Mouse (Mus musculus) left cerebral cortex, postnatal 36 days (tissue): Measurements from ENCODE around the gene Ipcef1. TPM values are rescaled to one million over a fixed set of nuclear protein-coding genes. Genes with fewer than 3 reads are reported as not detected.

Experiments
- DNase-seq, 2 experiments: peaks; one replicate each; pipeline ENCODE4 v3.0.0; 2021 to 2022; ENCODE audit warnings: low spot score in 2 of 2, mixed read lengths in 1 of 2
- intact Hi-C: fragments of 180-260 bp; cut with DNase I; formaldehyde crosslinking; loops from one replicate; pipeline ENCODE4 v1.15.1; 2025
- total RNA-seq, 2 experiments: library from RNA; stranded (reverse); gene quantifications; 2 replicates each; pipeline ENCODE4 v1.2.3; 2021

The Ipcef1 gene
- 10 to 100 TPM; 87.4 to 88.4 TPM for total RNA-seq

DNA sequence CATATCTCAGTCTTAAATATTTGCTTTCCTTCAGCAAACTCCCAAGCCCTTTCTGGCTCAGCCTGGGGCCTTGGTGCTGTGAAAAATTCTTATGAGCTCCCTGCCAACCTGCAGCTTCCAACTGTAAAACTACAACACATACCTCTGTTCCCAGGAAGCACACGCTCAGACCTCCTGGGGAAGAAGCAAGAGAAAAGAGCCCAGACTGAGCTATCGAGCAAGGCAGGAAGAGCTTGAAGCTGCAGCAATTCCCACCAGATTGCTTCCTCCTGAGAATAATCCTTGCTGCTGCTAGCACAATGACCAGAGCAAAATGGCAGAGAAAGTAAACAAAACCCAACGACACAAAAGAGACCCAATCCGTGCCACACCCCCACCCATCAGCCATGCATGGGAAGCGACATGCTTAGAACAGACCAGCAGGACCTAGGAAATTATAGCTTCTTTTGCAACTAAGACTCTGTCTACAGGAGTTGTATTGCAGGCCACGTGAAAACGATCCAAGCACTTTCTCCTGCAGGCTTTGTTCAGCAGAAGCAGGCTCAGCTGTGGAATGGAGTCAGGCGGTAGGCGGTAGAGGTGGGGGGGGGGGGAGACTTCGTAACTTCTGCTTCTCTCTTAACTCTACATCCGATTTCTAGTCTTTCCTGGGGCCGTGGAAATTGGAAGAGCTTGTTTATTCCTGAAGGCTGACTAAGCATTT is at the start of gene Ipcef1:
TSS of gene Ipcef1 (minus strand) at position 164 of the 703 bp plus-strand sequence.
- intact Hi-C loops = no loop called here

DNA sequence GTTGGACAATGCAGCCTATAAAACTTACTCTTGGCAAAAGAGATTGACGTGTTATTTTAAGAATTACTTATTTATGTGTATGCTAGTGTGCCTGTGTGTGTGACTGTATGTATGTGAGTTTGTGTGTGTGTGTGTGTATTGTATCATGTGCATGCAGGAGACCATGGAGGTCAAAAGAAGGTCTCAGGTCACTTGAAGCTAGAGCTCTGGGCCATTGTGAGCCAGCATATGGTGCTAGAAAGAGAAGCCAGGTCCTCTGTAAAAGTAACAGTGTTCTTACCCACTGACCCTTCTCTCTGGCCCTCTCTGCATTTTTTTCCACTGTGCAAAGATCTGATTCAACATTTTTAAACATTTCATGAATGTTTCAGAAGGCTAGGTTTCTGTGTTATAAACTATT is 25.7 kb upstream of the Ipcef1 start:
- intact Hi-C loops = no loop called here
- DNase-seq = no peak

More for the DNA sequence above, at the start of gene Ipcef1:
- no peak for DNase-seq

DNA sequence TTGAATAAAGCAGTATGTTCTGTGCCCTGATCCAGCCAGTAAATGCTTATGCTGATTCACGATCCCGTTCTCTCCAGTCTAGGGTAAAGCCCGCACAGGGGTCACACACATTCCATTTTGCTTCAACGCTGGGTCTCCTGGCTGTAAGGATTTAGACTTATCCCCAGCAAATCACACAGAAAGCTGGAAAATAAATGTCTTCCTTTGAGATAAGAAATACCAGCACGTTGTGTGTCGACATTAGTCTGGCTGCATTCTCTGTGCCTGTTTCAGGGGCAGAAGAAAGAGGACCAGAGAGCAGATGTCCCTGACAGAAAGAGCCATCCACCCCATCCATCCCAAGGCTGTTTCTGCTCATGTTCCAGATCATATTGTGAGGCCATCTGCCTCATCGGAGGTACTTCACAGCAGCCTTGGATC is 25.1 kb upstream of the Ipcef1 start:
- intact Hi-C loops = no loop called here
- no peak for DNase-seq

DNA sequence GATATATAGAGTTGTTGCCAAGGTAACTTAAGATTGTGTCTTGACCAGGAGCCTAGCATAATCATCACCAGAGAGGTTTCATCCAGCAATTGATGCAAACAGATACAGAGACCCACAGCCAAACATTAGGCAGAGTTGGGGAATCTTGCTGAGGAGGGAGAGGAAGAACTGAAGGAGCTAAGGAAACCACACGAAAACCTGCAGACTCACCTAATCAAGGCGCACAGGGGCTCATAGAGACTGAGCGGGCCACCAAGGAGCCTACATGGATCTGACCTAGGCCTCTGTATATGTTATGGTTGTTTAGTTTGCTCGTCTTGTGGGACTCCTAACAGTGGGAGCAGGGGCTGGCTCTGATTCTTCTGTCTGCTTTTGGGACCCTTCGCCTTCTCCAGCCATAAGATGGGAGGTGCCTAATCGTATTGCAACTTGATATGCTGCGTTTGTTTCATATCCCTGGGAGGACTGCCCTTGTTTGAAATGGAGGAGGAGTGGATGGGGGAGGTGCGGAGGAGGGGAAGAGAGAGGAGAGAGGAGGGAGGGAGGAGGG is 24.5 kb upstream of the Ipcef1 start:
- DNase-seq = no peak
- intact Hi-C loops = no loop called here

DNA sequence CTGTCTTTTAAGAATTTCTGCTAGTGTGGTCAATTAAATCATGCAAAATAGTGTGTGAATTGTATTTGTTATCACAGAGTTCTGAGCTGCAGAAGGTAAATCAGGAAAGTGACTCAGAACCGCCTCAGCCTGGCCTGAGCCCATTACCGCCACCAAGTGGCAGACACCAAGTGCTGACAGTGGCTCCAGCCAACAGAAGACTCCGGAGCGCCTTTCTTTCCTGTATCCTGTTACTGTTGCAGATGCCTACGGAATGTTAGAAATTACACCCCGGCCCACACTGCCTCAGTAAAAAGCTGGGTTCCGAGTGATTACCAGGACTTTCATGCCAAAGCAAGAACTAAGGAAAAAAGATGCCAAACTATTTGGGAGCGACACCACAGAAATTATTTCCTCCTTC is 23.9 kb upstream of the Ipcef1 start:
- peak; percentile 80 for DNase-seq
- intact Hi-C loops = no loop called here

DNA sequence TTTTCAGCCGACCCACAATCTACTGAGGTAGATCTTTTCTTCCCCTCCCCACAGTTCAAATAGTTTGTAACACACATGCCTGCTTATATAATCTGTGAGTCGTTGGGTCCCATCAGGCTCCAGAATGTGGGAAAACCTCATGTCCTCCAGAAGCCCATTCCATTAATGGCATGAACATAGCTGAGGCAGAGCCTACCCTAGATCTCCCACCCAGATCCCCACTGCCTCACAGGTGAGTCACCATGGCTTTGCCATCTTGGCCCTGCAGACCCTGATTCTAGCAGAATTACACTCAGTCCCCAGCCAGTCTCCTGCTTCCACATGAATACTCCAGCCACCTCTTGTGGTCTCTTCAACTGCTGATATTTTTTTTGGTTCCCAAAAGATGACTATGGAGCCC is 23.4 kb upstream of the Ipcef1 start:
- DNase-seq = no peak
- intact Hi-C loops = no loop called here

DNA sequence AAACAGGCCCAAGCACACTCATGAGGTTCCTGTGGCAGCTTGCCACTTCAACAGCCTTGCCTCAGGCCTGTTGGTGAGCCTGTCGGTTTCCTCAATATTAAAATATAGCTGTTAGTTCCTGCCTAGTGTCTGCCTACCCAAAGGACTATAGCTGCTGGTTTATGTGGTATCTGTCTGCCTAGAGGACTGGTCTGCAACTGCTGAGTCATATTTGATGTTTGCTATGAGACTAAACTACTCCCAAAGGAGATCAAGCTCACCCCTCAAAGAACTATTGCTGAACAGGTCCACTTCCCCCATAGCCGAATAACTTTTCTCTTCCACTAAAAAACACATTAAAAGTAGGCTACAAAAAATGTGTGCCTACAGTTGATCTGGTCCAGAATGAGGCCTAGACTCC is 22.0 kb upstream of the Ipcef1 start:
- no peak for DNase-seq
- intact Hi-C loops = loop anchor here (5.0 kb wide), 1 partner anchor 187 kb away; no protein-coding TSS in a partner anchor

DNA sequence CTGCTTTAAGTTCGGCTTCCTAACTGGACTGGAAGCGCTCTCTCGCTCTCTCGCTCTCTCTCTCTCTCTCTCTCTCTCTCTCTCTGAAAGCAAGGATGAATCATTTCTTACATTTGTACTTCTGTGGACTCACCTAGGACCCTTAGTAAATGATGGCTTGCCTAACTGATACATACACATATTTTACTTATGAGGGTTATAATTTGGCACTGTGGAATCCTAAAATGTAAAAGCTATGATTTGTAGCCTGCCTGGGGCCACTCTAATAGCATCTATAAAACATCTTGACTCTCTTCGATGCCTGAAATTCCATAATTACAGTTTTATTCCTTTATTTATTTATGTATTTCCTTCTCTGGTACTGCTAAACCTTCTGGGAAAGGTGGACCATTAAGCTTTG is 18.6 kb upstream of the Ipcef1 start:
- intact Hi-C loops = loop anchor here (5.0 kb wide), 1 partner anchor 184 kb away; no protein-coding TSS in a partner anchor
- no peak for DNase-seq

DNA sequence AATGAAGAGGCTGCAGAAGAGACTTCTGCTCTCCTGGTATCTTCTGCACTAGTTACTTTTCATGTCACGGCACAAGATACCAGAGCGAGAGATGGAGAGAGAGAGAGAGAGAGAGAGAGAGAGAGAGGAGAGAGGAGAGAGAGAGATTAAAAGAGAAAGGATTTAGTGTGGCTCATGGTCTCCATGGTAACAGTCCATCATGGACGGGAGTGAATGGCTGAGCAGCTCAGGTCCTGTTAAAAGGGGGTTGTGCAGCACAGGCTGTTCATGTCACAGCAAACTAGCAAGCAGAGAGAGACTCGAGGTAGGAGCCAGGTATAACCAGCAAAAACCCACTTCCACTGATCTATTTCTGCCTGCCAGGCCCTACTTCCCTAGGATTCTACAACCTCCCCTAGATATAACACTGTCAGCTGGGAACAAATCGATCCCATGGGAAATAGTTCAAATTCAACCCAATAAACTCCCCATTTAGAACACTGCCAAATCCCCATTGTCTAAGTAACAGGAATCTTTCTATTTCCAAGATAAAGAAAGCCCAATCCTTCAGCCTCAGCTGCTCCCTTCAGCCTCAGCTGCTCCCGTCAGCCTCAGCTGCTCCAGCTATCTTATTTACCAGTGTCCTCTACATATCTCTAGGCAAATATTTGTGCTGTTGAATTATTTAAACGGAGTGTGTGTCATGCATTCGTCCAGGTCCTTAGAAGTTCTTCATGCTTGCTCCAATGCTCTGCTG is 18.0 kb upstream of the Ipcef1 start:
- DNase-seq = no peak

DNA sequence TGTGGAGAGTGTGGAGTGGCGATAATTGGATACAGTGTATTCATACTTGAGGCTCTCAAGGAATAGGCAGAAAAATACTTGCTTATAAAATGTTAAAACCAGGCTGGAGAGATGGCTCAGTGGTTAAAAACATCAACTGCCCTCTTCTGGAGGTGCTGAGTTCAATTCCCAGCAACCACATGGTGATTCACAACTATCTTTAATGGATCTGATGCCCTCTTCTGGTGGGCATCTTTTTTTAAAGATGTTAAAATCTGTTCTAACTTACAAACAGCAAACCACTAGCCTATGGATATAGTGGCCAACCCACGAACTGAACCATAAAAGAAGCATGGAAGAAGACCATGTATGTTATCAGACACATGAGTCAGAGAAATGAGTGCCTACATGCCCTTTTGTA is 16.8 kb upstream of the Ipcef1 start:
- intact Hi-C loops = no loop called here
- DNase-seq = no peak

More for the DNA sequence above, 18.0 kb upstream of the Ipcef1 start:
- intact Hi-C loops = loop anchor here (5.0 kb wide), 1 partner anchor 183 kb away; no protein-coding TSS in a partner anchor

DNA sequence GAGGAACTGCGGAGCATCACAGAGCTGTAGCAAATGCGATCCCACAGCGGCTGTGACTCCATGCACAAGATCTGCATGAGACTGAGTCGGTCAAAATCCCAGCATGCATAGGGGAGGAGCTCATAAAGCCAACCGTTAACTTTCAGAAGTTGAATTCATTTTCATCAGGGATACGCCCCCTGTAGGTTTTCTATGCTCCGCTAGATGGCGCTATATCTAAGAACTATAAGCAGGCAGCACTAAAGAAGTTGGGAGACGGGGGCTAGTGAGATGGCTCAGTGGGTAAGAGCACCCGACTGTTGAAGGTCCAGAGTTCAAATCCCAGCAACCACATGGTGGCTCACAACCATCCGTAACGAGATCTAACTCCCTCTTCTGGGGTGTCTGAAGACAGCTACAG is 16.3 kb upstream of the Ipcef1 start:
- DNase-seq = no peak
- intact Hi-C loops = no loop called here

DNA sequence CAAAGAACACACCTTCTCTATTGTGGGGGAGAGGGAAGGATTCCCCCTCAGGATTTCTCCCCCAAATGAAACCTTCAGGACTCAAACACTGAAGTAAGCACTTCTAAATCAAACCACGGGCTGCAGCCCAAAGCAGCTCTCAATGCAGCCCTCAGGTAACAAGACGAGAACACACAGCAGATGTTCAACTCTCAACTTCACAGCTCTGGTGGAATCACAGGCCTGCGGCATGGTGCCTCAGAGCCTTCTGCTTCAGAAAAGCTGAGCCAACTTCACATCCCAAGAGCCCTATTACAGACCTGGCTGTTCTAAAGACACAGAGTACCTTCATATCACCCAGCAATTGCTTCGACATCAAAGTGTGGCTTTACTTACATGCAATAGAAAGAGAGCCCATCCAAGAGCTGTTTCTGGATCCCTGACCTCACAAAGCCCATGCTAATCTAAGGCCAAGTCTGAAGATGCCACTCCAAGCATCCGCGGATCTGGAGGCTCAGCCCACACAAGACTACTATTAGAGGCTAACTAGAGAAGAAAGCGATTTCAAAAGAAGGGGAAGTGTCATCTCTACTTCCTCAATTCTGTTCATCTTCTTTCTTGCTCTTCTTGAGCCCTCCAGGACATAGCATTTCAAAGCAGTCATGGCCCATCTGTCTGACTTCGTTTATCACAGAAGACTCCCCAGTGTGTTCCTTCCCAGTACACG is 11.6 kb upstream of the Ipcef1 start:
- intact Hi-C loops = no loop called here
- DNase-seq = peak; percentile 22 to 27

DNA sequence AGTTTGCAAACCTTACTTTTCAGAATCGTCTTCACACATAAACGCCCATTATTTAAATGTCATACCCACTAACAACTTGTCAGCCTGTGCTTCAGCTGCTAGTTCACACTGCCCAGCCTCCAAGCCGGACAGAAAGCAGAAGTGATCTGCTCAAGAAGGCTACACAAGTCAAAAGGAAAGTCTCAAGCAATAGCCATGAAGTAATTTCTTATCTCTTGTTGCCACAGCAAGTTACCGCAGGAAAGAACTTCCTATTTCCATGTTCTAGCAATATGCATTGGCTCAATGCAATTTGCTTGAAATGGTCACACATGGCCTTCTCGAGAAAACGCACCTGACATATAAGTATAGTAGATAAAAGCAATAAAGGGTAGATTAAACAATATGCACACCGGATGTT is 10.7 kb upstream of the Ipcef1 start:
- intact Hi-C loops = no loop called here
- no peak for DNase-seq

DNA sequence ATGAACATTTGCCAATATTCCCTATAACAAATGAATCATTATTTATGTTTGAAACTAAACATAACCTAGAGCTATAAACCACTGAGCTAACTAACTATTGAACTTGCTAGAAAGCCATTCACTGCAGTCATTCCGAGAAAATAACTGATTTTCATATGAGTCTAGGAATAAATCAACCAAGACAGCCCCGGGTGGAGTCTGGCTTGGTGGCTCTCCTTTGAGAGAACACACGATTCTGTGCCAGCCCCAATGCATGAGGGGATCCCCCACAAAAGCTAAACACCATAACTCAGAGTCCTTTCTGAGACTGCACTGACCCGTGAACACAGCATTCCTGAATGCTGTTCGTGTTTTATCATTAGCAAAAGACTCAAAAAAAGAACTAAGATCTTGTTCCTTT is 8.0 kb upstream of the Ipcef1 start:
- no peak for DNase-seq
- intact Hi-C loops = no loop called here

DNA sequence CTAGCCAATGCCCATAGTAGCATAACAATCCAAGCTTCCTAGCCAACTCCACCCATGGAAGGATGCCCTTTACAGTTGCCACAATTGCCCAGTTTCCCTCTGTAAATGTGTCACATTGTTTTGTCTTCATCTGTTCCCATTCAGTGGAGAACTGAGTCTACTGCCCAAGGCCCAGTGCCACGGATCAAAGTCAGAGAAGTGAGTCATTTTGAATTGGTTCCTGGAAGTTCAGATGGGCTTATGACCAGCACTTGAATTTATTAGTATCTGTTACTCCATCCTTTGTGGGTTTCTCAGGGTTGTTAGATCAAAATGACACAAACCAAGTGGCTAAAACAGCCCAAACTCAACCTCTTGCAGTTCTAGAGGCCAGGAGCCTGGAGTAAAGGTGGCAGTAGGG is 5.3 kb upstream of the Ipcef1 start:
- intact Hi-C loops = no loop called here
- no peak for DNase-seq

DNA sequence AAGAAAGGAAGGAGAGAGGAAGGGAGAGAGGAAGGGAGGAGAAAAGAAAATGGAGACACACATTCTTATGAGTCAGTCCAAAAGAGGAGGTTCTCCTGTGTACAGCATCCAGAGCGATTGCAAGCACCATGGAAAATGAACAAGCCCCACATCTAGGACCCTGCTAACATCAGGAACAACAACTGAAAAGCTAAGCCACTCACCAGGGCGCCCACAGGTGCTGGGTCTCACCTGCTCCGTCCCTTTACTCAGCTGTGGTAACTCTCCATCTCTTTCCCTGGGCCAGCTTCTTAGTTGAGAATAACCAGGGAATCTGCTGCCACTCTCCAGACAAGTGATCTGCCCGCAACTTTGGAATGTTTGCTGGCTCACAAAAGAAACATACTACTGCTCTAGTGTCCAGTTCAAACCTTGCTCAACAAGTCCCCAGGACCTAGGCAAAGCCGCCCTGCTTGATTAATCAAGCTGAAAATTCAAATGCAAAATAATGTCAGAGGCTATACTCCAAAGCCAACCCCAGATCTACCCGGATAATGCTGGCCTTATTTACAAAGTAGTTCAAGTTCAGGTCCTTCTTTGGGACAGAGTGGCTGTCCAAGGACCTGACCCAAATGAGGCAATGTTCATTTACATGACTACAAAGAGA is 2.4 kb upstream of the Ipcef1 start:
- intact Hi-C loops = no loop called here
- no peak for DNase-seq

DNA sequence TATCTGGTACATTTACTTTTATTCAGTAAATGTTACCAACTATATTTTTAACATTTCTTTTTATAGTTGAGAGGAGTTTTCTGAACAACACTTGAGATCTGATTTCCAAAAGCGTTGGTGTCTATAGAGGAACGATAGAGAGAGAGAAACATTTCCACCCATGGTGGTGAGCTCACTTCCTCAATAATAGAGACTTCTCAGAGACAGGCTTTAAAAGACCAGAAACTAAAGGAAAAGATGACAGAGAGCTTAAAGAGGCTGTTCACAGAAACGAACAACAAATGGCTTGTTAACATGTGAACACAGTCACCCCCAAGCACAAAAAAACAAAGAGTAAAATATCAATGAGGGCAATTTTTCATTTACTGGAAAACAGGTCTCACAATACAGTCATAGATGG is 2.4 kb downstream of the Ipcef1 start:
- no peak for DNase-seq
- intact Hi-C loops = no loop called here

DNA sequence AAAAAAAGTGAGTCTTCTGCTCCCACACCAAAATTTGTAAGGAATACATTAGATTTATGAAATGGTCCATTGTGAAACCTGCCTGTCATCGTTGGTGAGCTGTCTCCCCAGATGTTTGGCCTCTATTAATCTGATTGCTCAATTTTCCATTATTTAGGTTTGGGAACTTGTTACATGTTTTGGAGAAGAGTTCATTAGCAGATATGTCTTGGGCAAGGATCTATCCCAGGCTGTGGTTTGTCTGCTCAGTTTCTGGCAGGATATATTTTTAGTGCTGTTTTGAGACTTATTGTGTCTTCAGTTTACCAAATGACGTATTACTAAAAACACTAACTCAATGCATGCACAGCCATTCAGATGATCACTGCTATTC is 4.4 kb downstream of the Ipcef1 start:
- intact Hi-C loops = no loop called here

DNA sequence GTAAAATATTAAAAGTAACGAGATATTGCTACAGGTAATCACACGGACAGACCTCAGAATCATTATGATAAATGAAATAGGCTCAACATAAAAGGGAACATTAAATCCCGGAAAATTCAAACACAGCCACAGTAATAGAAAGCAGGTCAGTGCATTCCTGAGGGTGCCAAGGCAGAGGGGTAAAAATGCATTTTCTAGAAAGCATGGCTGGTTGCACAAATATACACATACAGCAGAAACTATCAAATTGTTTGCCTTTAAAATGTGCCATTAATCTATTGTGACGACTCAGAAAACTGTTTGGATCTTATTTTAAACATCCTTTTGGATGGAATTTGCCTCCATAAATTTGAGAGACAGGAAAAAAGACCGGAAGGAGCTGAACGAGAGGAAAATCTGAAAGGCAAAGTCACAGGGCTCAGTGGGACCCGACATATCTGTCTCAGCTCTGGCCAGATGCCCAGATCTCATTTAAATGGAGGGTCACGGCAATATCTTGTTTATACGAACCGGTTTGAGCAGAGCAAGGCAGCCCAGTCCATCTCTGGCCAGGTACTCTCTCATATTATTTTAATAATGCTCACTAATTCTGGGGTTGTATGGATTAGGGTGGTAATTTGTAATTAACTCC is 4.9 kb downstream of the Ipcef1 start:
- intact Hi-C loops = no loop called here
- no peak for DNase-seq

More for the DNA sequence above, 4.4 kb downstream of the Ipcef1 start:
- DNase-seq = no peak
